Mouse (Mus musculus): Measurements from ENCODE around the gene Grk2.

- no peak for TF ChIP-seq CTCF (IDR thresholded peaks at IDR 0.05; ENCODE audit: insufficient read depth, low read length)
- no peak for TF ChIP-seq POLR2A (IDR thresholded peaks at IDR 0.05; ENCODE audit: borderline replicate concordance, extremely low read depth, low read depth, low read length)
Measured at GRCm38 (mm10) chr19:4309302-4309701, 3.3 kb upstream of the Grk2 start.
